Mouse (Mus musculus) spleen, adult 2 months (tissue): ENCODE results near the gene Mrpl1.

Experiments used
- CTCF ChIP-seq: fragments of 200-500 bp; IDR thresholded peaks from 2 replicates; pipeline ENCODE4 v1.5.1; 2011; ENCODE audit warnings: mild to moderate bottlenecking, inconsistent platforms; ENCODE audit not compliant: insufficient read depth, insufficient read length, insufficient replicate concordance; ENCODE audit errors: extremely low read depth
- POLR2A ChIP-seq: fragments of 200-500 bp; IDR thresholded peaks from 2 replicates; pipeline ENCODE4 v1.6.1; 2011; ENCODE audit warnings: low read depth, low read length, inconsistent platforms

DNA sequence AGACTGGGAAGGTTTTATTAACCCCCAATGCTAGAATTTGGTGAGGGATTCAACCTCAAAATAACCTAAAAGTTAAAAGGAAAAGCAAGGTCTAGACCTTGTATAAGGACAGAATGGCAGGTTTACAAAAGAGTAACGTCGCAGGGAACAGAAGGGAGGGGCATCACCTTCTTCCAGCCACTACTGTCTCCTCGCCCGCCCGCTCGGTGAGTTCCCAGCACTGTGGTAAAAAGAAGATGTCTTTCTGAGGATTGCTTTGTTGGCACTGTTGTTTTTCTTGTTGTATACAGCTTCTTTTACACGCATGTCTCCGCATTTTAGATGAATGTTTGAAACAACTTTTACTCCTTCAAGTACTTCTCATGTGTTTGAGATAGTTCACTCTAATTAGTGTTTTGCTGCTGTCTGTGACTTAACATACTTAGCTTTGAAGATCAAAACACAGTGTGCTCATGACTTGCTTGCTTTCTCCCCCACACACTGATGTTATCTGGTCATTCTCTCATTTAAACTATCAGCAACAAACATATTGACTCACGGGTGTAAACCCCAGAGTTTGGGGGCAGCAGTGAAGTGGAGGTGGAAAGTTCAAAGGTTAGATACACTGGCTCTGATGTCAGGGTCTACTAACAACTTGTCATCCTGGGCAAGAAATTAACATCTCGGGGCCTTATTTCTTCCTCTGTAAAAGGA, 7.7 kb upstream of the Mrpl1 start:
- TF ChIP-seq CTCF = no peak
- no peak for TF ChIP-seq POLR2A
